Mouse (Mus musculus): ENCODE data around the gene Ccnjl.

The Ccnjl gene

GRCm38 (mm10) chr11:43520521-43520920, 8.1 kb upstream of the Ccnjl start:
- no peak for DNase-seq (ENCODE audit: low spot score)

- DNase-seq (ENCODE audit: low spot score) = no peak
These were observed 404 bp upstream of the Ccnjl start for GRCm38 (mm10) chr11:43528078-43528682.

GRCm38 (mm10) chr11:43530043-43530442, 1.5 kb downstream of the Ccnjl start:
- DNase-seq (ENCODE audit: low spot score) = no peak

GRCm38 (mm10) chr11:43531619-43532018, 3.0 kb downstream of the Ccnjl start:
- no peak for DNase-seq (ENCODE audit: low spot score)

- no peak for DNase-seq (ENCODE audit: low spot score)
These were observed 8.5 kb downstream of the Ccnjl start for GRCm38 (mm10) chr11:43537074-43537473.

GRCm38 (mm10) chr11:43539863-43540262, 11.3 kb downstream of the Ccnjl start:
- DNase-seq (ENCODE audit: low spot score) = no peak

GRCm38 (mm10) chr11:43543711-43544466, 15.3 kb downstream of the Ccnjl start:
- DNase-seq (ENCODE audit: low spot score) = no peak

GRCm38 (mm10) chr11:43544819-43545218, 16.2 kb downstream of the Ccnjl start:
- no peak for DNase-seq (ENCODE audit: low spot score)

- no peak for DNase-seq (ENCODE audit: low spot score)
These were observed 17.4 kb downstream of the Ccnjl start for GRCm38 (mm10) chr11:43545873-43546475.

- no peak for DNase-seq (ENCODE audit: low spot score)
These were observed 18.1 kb downstream of the Ccnjl start for GRCm38 (mm10) chr11:43546678-43547077.

- DNase-seq (ENCODE audit: low spot score) = no peak
These were observed 19.6 kb downstream of the Ccnjl start for GRCm38 (mm10) chr11:43548148-43548547.

GRCm38 (mm10) chr11:43548657-43549435, 20.3 kb downstream of the Ccnjl start:
- no peak for DNase-seq (ENCODE audit: low spot score)

GRCm38 (mm10) chr11:43549701-43550100, 21.1 kb downstream of the Ccnjl start:
- no peak for DNase-seq (ENCODE audit: low spot score)

- DNase-seq (ENCODE audit: low spot score) = no peak
These were observed 23.2 kb downstream of the Ccnjl start for GRCm38 (mm10) chr11:43551756-43552155.

GRCm38 (mm10) chr11:43552675-43553074, 24.1 kb downstream of the Ccnjl start:
- DNase-seq (ENCODE audit: low spot score) = no peak

GRCm38 (mm10) chr11:43556538-43556937, 28.0 kb downstream of the Ccnjl start:
- DNase-seq (ENCODE audit: low spot score) = no peak

- DNase-seq (ENCODE audit: low spot score) = no peak
These were observed 31.1 kb downstream of the Ccnjl start for GRCm38 (mm10) chr11:43559515-43560292.

- no peak for DNase-seq (ENCODE audit: low spot score)
These were observed 35.2 kb downstream of the Ccnjl start for GRCm38 (mm10) chr11:43563654-43564244.

GRCm38 (mm10) chr11:43565414-43565813, 36.8 kb downstream of the Ccnjl start:
- DNase-seq (ENCODE audit: low spot score) = no peak

- no peak for DNase-seq (ENCODE audit: low spot score)
These were observed 37.3 kb downstream of the Ccnjl start for GRCm38 (mm10) chr11:43565852-43566251.

GRCm38 (mm10) chr11:43566696-43567095, 38.1 kb downstream of the Ccnjl start:
- DNase-seq (ENCODE audit: low spot score) = no peak
